ENCODE assay signal across 12 mouse cellular contexts in genomic region chr10:20528544-20529411, GRCm38 (mm10).
DNase-seq lines count a peak whose midpoint lies in the region; ATAC-seq and TF ChIP-seq lines count a peak whose summit lies in the region.
"Had no signal": no experiment of that assay in that cellular context is flagged by ENCODE, and none has a peak within 500 bp of the region (broad histone marks: within the 10 kb centered on the region; RNA-seq: fewer than 3 reads in every experiment).

No protein-coding gene starts in this region.

- ATAC-seq in intestine, embryonic 15.5 days: 0 out of 2 replicates have a peak, but pooled peaks have one; percentile 41
- ATAC-seq in intestine, postnatal 0 days: no peak
- ATAC-seq in hindbrain, embryonic 15.5 days (ENCODE audit: low FRiP score, low read depth): peak; percentile 83

- peak; percentile 65 for DNase-seq in ovary, adult 18-20 months (ENCODE audit: low spot score)
- no peak for DNase-seq in ovary, postnatal 10 days (ENCODE audit: low spot score)
- peak; percentile 40 for DNase-seq in retina, postnatal 1 day
- DNase-seq in thymus, postnatal 4 days: no peak
- no peak for DNase-seq in embryo, embryonic 10.5 days (ENCODE audit: low spot score)
- DNase-seq: cerebellum, adult 9-11 months; lung, postnatal 14 days; thymus, postnatal 36 days had no signal

- no peak overlapping the region for H3K4me2 ChIP-seq in intestine, embryonic 15.5 days (replicated peaks)
- no peak overlapping the region for H3K4me2 ChIP-seq in intestine, postnatal 0 days (replicated peaks; ENCODE audit: low read depth)
- peak overlapping the region; percentile 40 for H3K4me2 ChIP-seq in hindbrain, embryonic 15.5 days
- H3K4me2 ChIP-seq: heart, embryonic 15.5 days had no signal

- H3K27me3 ChIP-seq in intestine, embryonic 15.5 days (replicated peaks): no peaks in the 10 kb centered on the region
- H3K27me3 ChIP-seq in intestine, postnatal 0 days (replicated peaks; ENCODE audit: control insufficient read depth, insufficient read depth, low read length): no peaks in the 10 kb centered on the region
- H3K27me3 ChIP-seq in hindbrain, embryonic 15.5 days: no peaks in the 10 kb centered on the region
- H3K27me3 ChIP-seq: heart, embryonic 15.5 days had no signal

- H3K4me3 ChIP-seq in intestine, embryonic 15.5 days (replicated peaks): no peak overlapping the region
- no peak overlapping the region for H3K4me3 ChIP-seq in intestine, postnatal 0 days (ENCODE audit: low read depth, low read length)
- H3K4me3 ChIP-seq in hindbrain, embryonic 15.5 days: no peak overlapping the region
- H3K4me3 ChIP-seq: heart, embryonic 15.5 days had no signal

- H3K9ac ChIP-seq in intestine, embryonic 15.5 days: no peak overlapping the region
- H3K9ac ChIP-seq in intestine, postnatal 0 days (ENCODE audit: low read depth, low read length): no peak overlapping the region
- H3K9ac ChIP-seq in hindbrain, embryonic 15.5 days: no peak overlapping the region
- H3K9ac ChIP-seq: heart, embryonic 15.5 days had no signal

- WGBS in intestine, embryonic 15.5 days: 59% methylated on average over 20 of the region's 20 CpGs
- WGBS in intestine, postnatal 0 days: 62% methylated on average over 20 of the region's 20 CpGs
- WGBS in hindbrain, embryonic 15.5 days: 46% methylated on average over 20 of the region's 20 CpGs

- no peak overlapping the region for H3K27ac ChIP-seq in intestine, embryonic 15.5 days
- no peak overlapping the region for H3K27ac ChIP-seq in intestine, postnatal 0 days (ENCODE audit: low read depth, low read length)
- no peak overlapping the region for H3K27ac ChIP-seq in hindbrain, embryonic 15.5 days (replicated peaks)
- H3K27ac ChIP-seq: heart, embryonic 15.5 days had no signal

- no peaks in the 10 kb centered on the region for H3K36me3 ChIP-seq in intestine, embryonic 15.5 days
- no peaks in the 10 kb centered on the region for H3K36me3 ChIP-seq in intestine, postnatal 0 days (ENCODE audit: control insufficient read depth, insufficient read depth)
- H3K36me3 ChIP-seq in hindbrain, embryonic 15.5 days: no peaks in the 10 kb centered on the region
- H3K36me3 ChIP-seq: heart, embryonic 15.5 days had no signal

- no peak for TF ChIP-seq CTCF in intestine, postnatal 0 days (IDR thresholded peaks at IDR 0.05; ENCODE audit: low read depth)

- peaks cover 5% of the 10 kb centered on the region; the same call in 1 of the 2 replicates for H3K4me1 ChIP-seq in intestine, embryonic 15.5 days (replicated peaks)
- H3K4me1 ChIP-seq in intestine, postnatal 0 days (replicated peaks; ENCODE audit: control insufficient read depth, insufficient read depth, low read length): no peaks in the 10 kb centered on the region
- peaks cover 15% of the 10 kb centered on the region for H3K4me1 ChIP-seq in hindbrain, embryonic 15.5 days (replicated peaks)

- no peaks in the 10 kb centered on the region for H3K9me3 ChIP-seq in intestine, embryonic 15.5 days
- H3K9me3 ChIP-seq in intestine, postnatal 0 days (ENCODE audit: control insufficient read depth): no peaks in the 10 kb centered on the region
- H3K9me3 ChIP-seq in hindbrain, embryonic 15.5 days: no peaks in the 10 kb centered on the region
- H3K9me3 ChIP-seq: heart, embryonic 15.5 days had no signal

Comparison
In these comparisons a context has a peak if more than half of its experiments do, and no peak if none do; other contexts are left out.
1. DNase-seq: peak in ovary, adult 18-20 months (single experiment) and retina, postnatal 1 day (single experiment); none in ovary, postnatal 10 days (single experiment), thymus, postnatal 4 days (single experiment) and embryo, embryonic 10.5 days (single experiment).